Mouse (Mus musculus) large intestine, adult 2 months (tissue): ENCODE results near the gene Hsd17b10. TPM values are rescaled to one million over a fixed set of nuclear protein-coding genes. Genes with fewer than 3 reads are reported as not detected.
A peak's percentile ranks its signal among the peaks of the same experiment; 100 is the strongest.

Experiments used
- DNase-seq: peaks from one replicate; pipeline ENCODE4 v3.0.0-alpha.2; 2012; ENCODE audit warnings: low read depth, low spot score
- WGBS: fragments of 180-500 bp; shearing (Covaris S2); methylation state at CpG from one replicate; pipeline ENCODE4 v1.1.7; 2018; 5-methylcytosine and 5-hydroxymethylcytosine counted together
- polyA plus RNA-seq: library from polyadenylated mRNA; depleted of rRNA; stranded (reverse); fragments of >200 nt; gene quantifications from 2 replicates; pipeline ENCODE4 v1.2.3, GENCODE M21; 2012; rRNA removed

Gene Hsd17b10
- polyA plus RNA-seq: 62.4 and 66.5 TPM in 2 replicates

DNA sequence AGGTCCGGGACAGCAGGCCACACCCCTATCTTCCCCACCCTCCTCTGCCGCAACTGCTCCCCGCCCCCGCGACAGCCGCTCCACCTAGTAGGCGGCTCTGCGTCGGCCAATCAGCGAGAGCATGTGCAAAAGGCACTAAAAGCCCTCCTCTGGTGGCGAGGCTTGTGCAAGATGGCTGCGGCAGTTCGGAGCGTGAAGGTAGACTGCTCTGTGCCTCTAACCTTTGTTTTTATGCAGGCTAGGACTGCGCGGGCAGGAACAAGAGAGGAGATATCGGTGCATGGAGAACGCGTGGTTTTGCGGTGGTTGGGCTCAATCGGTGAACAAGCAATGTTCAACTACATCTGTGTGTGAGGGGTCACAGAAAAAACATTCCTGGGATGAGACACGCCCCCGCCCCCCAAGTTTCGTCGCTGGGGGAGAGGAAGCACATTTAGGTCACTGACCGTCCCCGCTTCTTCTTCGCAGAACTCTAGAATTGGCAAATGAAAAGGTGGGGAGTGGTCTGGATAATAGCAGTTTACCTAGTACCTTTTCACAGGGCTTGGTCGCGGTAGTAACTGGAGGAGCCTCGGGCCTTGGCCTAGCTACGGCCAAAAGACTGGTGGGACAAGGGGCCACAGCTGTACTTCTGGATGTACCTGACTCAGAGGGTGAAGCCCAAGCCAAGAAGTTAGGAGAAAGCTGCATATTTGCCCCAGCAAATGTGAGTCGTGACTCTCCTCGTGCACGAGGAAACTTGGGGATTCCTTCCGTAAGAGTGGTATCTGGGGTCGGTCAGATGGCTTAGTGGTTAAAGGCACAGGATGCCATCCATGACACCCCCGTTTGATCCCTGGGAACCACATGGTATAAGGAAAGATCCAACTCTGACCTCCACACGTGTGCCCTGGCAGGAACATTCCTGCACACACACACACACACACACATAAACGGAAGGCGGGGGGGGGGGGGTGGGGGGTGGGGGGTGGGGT is at the start of gene Hsd17b10:
Gene Hsd17b10 (plus strand): TSS at position 109 of the 974 bp plus-strand sequence.
- 19% methylated on average over 39 of the region's 41 CpGs for WGBS

GRCm38 (mm10) chrX:151999006-151999710 is 2.5 kb upstream of the Hsd17b10 start:
- WGBS: 67% methylated on average over 4 of the region's 4 CpGs
- no peak for DNase-seq

More for the DNA sequence above, at the start of gene Hsd17b10:
- peak; percentile 50 for DNase-seq

DNA sequence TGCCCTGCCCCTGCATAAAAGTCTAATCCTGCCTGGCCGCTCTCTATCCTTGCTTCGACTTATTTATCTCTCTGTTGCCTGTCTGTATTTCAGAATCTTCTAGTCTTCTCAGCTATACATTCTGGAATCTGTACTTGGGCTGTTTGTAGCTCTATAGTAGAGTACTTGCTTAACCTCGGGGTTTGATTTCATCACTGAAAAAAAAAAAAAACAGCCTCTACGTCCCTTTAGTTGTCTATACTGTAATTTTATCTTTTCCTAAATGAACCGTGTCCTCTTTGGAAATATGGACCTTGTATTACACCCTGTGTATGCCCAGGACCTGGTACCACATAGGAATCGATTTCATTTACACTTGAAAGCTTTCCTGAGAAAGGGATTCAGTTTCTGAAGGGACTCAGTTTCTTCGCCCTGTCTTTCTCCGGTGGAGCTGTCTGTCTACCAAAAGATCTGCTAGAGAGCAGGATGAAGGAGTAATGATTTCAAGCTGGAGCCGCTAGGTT is 412 bp upstream of the Hsd17b10 start:
- DNase-seq: no peak
- 32% methylated on average over 9 of the region's 9 CpGs for WGBS

DNA sequence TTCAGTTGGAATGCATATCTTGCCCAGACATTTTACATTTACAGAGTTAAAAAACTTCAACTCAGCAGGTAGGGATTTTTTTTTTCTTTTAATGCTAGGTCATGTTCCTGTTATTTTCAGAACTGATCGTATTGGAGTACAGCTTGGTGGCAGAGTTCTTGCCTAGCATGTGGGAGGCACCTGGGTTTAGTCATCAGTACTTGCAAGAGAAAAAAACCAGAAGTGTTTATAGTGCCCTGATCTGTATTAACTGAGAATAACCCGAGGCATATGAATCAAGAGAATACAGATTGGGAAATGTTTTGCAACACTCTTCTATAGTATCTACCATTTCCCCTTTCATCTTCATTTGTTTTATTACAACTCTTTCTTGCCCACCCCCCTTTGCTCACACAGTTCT is 1.2 kb downstream of the Hsd17b10 start:
- WGBS: 36% methylated on average over 2 of the region's 2 CpGs

GRCm38 (mm10) chrX:152007863-152008262 is 6.2 kb downstream of the Hsd17b10 start:
- WGBS: 80% methylated on average over 1 of the region's 1 CpGs
- no peak for DNase-seq

More for the DNA sequence above, 1.2 kb downstream of the Hsd17b10 start:
- DNase-seq: no peak

- WGBS: 20% methylated on average over 11 of the region's 11 CpGs
- DNase-seq: no peak
These were observed 14.1 kb downstream of the Hsd17b10 start for GRCm38 (mm10) chrX:152015752-152016150.

- DNase-seq: peak; percentile 63
- 17% methylated on average over 64 of the region's 64 CpGs for WGBS
These were observed 14.8 kb downstream of the Hsd17b10 start, which contains the start of the genes Ribc1 and Smc1a for GRCm38 (mm10) chrX:152016151-152017145. Gene Ribc1 (minus strand): TSS chrX:152016295. Gene Smc1a (plus strand): TSS chrX:152016428.

DNA sequence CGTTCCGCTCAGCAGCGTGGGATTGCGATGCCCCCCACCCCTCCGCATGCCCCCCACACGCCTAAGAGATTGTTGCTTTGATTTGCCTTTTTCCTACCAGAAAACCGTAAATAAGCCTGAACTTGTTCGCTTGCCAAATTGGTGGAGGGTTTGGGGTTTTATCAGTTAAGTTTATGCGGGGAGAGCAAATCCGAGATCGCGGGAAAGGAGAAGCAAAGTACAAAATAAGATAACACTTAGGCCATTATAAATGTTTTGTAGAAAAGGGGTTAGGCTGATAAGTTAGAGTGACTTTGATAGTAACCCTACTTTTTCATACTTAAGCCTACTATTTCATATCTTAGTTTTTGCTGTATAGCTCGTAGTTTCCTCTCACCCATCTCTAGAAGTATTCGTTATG is 15.5 kb downstream of the Hsd17b10 start:
- WGBS: 16% methylated on average over 14 of the region's 14 CpGs
- DNase-seq: no peak

- DNase-seq: no peak
- WGBS: 74% methylated on average over 2 of the region's 2 CpGs
These were observed 17.6 kb downstream of the Hsd17b10 start for GRCm38 (mm10) chrX:152019294-152019693.

DNA sequence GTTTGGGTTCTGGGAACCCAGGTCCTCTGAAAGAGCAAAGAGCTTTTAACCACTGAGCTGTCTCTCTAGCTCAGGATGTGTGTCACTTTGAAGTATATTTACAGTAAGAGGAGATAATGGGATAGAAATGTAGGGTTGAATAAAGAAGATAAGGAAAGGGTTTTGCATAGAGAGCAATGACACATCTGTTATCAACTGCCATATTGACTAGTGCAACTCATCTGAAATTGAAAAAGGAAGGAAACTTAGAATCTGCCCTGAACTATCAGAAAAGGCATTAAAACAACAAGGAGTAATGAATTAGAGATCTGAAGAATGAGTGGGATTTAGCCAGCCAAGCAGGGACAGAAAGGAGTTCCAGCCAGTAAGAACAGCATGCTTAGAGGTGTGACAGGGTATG is 38.2 kb downstream of the Hsd17b10 start:
- DNase-seq: no peak

DNA sequence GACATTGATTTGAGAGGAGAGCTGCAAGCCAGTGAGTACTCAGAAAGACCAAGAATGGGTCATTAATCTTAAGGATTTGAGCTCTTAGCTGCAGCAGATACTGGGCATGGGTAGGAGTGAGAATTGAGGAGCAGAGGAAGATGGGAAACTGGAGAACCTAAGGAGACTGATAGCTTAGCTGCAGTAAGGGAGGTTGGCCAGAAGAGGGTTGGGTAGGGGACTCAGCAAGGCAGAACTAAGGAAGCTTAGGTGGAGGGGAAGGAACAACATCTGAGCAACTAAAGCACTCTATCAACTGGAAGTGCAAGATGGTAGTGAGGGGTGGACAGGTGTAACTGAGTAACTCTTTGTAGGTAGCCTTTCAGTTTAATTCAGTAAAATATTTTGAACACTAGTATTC is 45.6 kb downstream of the Hsd17b10 start:
- no peak for DNase-seq

GRCm38 (mm10) chrX:152052546-152052945 is 50.9 kb downstream of the Hsd17b10 start:
- 77% methylated on average over 3 of the region's 3 CpGs for WGBS

More at GRCm38 (mm10) chrX:152052546-152052945, 50.9 kb downstream of the Hsd17b10 start:
- no peak for DNase-seq

Other genes starting within 250 kb of the Hsd17b10 start
- 27.9 and 44.9 TPM in 2 replicates for gene Huwe1, start 201.0 kb upstream of the Hsd17b10 start, polyA plus RNA-seq
- gene Ribc1, start 14.4 kb downstream of the Hsd17b10 start, polyA plus RNA-seq: 0.34 and 0.61 TPM in 2 replicates
- 21.7 and 22.4 TPM in 2 replicates for gene Smc1a, start 14.6 kb downstream of the Hsd17b10 start, polyA plus RNA-seq
- gene Iqsec2, start 142.4 kb downstream of the Hsd17b10 start, polyA plus RNA-seq: 10.8 and 11.5 TPM in 2 replicates
- 42.7 and 61.0 TPM in 2 replicates for gene Kdm5c, start 231.2 kb downstream of the Hsd17b10 start, polyA plus RNA-seq